Mouse (Mus musculus) liver, embryonic 16.5 days (tissue): Measurements from ENCODE around the gene Dennd2a. TPM values are rescaled to one million over a fixed set of nuclear protein-coding genes. Genes with fewer than 3 reads are reported as not detected.

Experiments used
- ATAC-seq: fragments of 200-750 bp; cut with Nextera tagmentation; 2 replicates; pipeline ENCODE4 v1.8.0; 2017; ENCODE audit warnings: low read depth, mild to moderate bottlenecking, moderate number of reproducible peaks, moderate library complexity
- H3K27ac ChIP-seq: fragments of 300-500 bp; sonication (generic); 2 replicates; pipeline ENCODE4 v1.5.1; 2014; ENCODE audit warnings: mild to moderate bottlenecking, low read length
- H3K27me3 ChIP-seq: fragments of 300-500 bp; sonication (generic); 2 replicates; pipeline ENCODE4 v1.6.1; 2014; ENCODE audit warnings: low read depth, low read length, mixed read lengths; ENCODE audit not compliant: control insufficient read depth, insufficient read depth
- H3K36me3 ChIP-seq: fragments of 300-500 bp; sonication (generic); 2 replicates; pipeline ENCODE4 v1.6.1; 2014; ENCODE audit warnings: mild to moderate bottlenecking; ENCODE audit not compliant: control insufficient read depth, insufficient read depth
- H3K4me1 ChIP-seq: fragments of 300-500 bp; sonication (generic); 2 replicates; pipeline ENCODE4 v1.6.1; 2014; ENCODE audit warnings: low read depth, low read length, mixed read lengths; ENCODE audit not compliant: control insufficient read depth
- H3K4me2 ChIP-seq: fragments of 300-500 bp; sonication (generic); 2 replicates; pipeline ENCODE4 v1.6.1; 2014; ENCODE audit warnings: low read depth, low read length, mixed read lengths
- H3K4me3 ChIP-seq: fragments of 300-500 bp; sonication (generic); 2 replicates; pipeline ENCODE4 v1.5.1; 2014; ENCODE audit warnings: low read depth, mild to moderate bottlenecking, low read length
- H3K9ac ChIP-seq: fragments of 300-500 bp; sonication (generic); 2 replicates; pipeline ENCODE4 v1.6.1; 2014; ENCODE audit warnings: low read depth, low read length
- H3K9me3 ChIP-seq: fragments of 300-500 bp; sonication (generic); replicated peaks from 2 replicates; pipeline ENCODE4 v1.6.1; 2016; ENCODE audit warnings: low read length; ENCODE audit not compliant: control insufficient read depth
- whole genome bisulfite sequencing: fragments of 180-500 bp; shearing (Covaris S2); extraction: QIAGEN DNeasy Blood & Tissue Kit; methylation state at CpG from one replicate; pipeline ENCODE4 v1.1.7; 2014; ENCODE audit not compliant: insufficient replicate concordance; 5-methylcytosine and 5-hydroxymethylcytosine counted together
- polyA plus RNA-seq: library from polyadenylated mRNA; unstranded; fragments of >200 nt; fragmentation: Nextera tagmentation; extraction: Ambion mirVana; gene quantifications from 2 replicates; pipeline ENCODE4 v1.2.1, GENCODE M21; 2015

Dennd2a gene
- polyA plus RNA-seq, 1 experiment from 2014 or later, result 1.1 TPM

DNA sequence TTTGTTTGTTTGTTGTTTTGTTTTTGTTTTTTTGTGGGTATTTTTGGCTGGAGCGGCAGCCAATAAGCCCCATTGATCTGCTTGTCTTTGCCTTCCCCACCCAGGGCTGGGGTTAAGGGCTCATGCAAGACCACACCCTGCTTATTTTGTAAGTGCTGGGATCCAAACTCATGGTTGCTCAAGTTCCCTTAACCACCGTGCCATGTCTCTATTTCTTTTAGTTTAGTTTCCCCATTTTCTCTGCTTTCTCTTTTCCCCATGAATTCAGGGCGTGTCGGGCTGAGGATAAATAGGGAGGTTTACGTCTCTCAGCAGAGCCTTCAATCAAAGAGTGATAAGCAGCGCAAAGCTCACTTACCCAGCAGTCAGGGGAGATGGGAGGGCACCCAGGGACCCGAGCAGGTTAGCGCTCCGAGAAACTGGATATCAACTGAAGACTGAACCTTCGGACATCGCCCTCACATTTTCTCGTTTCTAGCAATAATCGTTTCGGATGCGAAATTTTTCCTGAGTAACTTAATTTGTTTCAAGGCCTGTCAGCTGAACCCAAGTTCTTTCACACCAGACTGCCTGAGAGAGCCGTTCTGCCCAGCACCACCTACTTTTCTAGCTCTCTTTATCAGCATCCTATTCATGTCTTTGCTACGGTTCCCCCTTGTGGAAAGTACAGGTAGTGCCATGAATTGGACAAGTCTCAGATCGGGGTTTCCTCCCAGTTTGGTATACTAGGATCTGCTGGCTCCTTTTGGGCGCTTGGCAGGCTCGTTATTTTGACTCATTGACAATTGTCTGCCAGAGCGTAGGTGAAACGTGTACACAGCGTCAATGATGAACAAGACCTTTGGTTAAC is 4.7 kb upstream of the Dennd2a start:
- Histone ChIP-seq H3K9ac (no peak overlapping the region), H3K4me1 (peaks cover 5% of the 10 kb centered on the region; the same call in 1 of the 2 replicates), H3K4me2 (peak overlapping the region; percentile 49), H3K27ac (no peak overlapping the region), H3K36me3 (no peaks in the 10 kb centered on the region), H3K27me3 (peaks cover 14% of the 10 kb centered on the region), H3K4me3 (peak overlapping the region; percentile 15), H3K9me3 (no peaks in the 10 kb centered on the region)
- ATAC-seq, result peak; percentile 71
- WGBS, result 16% methylated on average over 23 of the region's 23 CpGs

DNA sequence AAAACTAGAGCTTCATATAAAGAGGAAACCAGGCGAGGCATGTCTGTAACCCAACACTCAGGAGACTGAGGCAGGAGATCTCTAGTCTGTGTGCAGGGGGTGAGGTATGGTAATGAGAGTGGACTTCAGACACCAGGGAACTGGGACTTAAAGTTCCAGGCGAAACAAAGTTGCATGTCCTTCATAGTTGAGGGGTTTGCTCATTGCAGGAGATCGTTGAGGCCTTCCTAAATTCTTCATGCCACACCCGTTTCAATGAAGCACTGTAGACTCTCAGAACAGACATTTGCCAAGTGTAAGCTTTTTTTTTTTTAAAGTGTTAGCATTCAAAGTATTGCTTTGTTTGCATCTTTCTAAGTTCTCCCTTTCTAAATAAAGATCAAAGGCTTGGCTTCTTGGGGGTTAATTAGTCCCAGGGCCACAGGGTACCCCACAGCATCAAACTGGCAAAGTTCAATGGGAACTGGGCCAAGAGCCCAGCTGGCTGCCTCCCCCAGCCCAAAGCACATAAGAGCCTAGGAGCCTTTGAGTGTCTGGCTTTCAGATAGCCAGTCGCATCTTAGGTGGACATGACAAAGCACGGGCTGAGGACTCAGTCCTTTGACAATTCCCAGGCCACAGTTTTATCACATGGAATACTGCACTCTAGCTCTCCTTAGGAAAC is 1.7 kb upstream of the Dennd2a start:
- Histone ChIP-seq H3K4me3 (no peak overlapping the region), H3K4me2 (no peak overlapping the region), H3K27me3 (peaks cover 39% of the 10 kb centered on the region), H3K9me3 (no peaks in the 10 kb centered on the region), H3K27ac (no peak overlapping the region), H3K36me3 (no peaks in the 10 kb centered on the region), H3K9ac (no peak overlapping the region), H3K4me1 (peaks cover 5% of the 10 kb centered on the region; the same call in 1 of the 2 replicates)
- ATAC-seq, result no peak
- 47% methylated on average over 6 of the region's 6 CpGs for WGBS

DNA sequence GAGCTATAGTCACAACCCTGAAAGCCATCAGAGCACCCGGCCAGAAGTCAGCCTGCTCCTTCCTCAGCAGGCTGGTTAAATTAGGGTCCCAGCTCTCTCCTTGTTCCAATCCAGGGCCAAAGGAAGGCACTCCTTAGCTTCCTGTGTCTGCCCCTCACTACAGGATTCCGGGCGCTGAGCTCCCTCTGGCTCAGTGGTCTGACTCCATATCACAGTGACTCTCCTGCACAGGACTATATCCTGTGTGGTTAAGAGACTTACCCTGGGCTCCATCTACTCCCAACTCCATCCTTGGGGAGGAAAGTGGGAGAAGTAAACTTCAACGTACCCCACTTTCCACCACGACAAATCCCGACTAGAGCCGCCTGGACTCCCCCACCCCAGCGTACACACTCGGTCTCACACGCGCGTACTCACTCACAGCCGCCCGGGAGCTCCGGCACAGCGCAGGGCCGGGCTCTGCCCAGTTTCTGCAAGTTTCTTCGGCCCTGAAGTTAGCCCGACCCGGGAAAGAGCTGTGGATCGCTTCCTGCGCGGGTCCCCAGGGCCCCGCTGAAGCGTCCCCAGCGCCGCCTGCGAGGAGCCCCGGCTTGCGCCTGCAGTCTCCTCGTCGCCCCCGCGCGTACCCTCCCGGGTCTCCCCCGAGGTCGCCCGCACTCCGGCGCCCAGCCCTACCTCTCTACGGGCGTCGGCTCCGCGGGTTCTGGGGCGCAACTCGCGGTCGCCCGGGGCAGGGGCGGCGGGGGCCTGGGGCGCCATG is 587 bp downstream of the Dennd2a start:
- Histone ChIP-seq H3K4me1 (peaks cover under 1% of the 10 kb centered on the region; the same call in 1 of the 2 replicates), H3K36me3 (no peaks in the 10 kb centered on the region), H3K27me3 (peaks cover 39% of the 10 kb centered on the region), H3K4me3 (peak overlapping the region; percentile 60), H3K27ac (peak overlapping the region; percentile 9; the same call in 1 of the 2 replicates), H3K9ac (peak overlapping the region; percentile 53), H3K9me3 (no peaks in the 10 kb centered on the region), H3K4me2 (peak overlapping the region; percentile 67)
- WGBS, result under 1% methylated on average over 54 of the region's 54 CpGs
- no peak; the same call in 1 of the 2 replicates for ATAC-seq

DNA sequence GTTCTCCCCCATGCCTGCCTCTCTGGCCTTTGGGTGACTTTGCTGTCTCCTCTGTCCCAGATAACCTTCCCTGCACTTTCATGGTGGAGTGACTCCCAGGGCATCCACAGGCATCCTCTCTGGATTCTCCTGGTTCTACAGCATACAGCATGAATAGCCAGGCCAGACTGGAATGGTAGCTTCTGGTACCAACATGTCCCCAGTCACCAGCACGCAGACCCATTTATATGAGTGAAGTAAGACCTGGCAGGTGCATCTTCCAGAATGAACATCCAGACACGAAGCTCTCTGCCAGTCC is 2.1 kb downstream of the Dennd2a start:
- H3K36me3 ChIP-seq, result no peaks in the 10 kb centered on the region
- H3K27me3 ChIP-seq, result peaks cover 39% of the 10 kb centered on the region
- H3K9me3 ChIP-seq, result no peaks in the 10 kb centered on the region
- H3K4me2 ChIP-seq, result no peak overlapping the region
- ATAC-seq, result no peak
- no peaks in the 10 kb centered on the region for H3K4me1 ChIP-seq
- H3K4me3 ChIP-seq, result no peak overlapping the region
- WGBS, result 50% methylated on average over 2 of the region's 2 CpGs
- no peak overlapping the region for H3K9ac ChIP-seq
- no peak overlapping the region for H3K27ac ChIP-seq

DNA sequence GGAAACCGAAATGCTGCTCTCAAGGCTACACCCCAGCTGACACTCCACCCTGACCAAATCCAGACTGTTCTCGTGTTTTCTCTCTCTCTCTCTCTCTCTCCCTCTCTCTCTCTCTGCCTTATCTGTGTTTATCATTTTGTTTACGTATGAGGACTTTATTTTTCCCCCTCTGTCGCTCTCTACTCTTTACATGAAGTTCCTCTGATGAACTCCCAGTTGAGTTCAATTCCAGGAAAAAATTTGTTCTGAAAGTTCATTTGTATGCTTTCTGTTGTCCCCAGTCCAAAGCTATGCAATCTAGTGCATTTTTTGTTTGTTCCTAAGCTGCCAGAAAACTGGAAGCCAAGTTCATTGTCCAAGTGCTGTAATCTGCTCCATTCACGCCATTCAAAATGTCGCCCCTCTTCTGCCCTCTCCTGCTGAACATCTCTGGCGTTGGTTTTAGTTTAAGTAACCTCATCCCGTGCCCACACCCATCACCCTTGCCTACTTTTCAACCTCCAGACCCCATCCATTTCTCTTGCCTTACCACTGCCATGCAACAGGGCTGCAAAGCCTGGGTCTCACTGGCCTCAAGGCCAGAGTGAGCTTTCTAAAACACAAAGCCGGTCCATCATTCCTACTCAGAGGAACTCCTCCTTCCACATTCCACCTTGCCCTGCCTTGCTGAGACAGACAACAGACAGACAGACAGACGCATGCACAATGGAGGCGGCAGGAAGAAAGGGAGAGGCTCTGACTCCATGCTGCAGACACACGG is 2.6 kb downstream of the Dennd2a start:
- Histone ChIP-seq H3K27ac (no peak overlapping the region), H3K27me3 (peaks cover 39% of the 10 kb centered on the region)
- 55% methylated on average over 12 of the region's 12 CpGs for WGBS

DNA sequence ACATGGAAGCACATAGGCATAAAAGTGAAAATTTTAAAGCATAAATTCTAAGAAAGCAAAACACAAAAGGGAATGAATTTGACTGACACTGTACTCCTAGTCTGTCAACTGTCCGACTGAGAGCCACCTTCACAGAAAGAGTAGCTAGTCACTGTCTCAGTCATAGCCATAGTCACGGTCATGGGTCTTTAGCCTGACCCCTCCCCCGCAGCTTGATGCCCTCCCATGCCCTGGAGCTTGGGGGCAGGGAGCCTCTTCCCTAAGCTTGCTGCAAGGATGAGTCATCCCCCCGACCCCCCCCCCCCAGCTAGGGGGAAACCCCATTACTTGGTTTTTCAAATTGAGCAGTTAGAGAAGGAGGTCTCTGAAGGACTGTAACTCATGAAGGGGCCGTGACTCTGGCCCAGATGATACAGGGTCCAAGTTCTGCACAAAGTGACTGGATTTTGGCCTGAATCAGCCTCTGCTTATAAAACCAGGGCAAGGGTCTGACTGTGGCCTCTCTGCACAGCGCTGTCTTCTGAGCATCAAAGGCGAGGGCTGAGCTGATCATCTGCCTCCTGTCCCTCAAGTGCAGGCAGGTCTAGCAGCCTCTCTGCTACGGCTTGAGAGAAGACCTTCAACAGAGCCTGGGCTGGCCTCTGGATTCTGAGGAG is 5.6 kb downstream of the Dennd2a start:
- 36% methylated on average over 8 of the region's 8 CpGs for WGBS
- H3K9ac ChIP-seq, result no peak overlapping the region
- H3K36me3 ChIP-seq, result no peaks in the 10 kb centered on the region
- H3K9me3 ChIP-seq, result no peaks in the 10 kb centered on the region
- H3K4me3 ChIP-seq, result no peak overlapping the region
- H3K4me1 ChIP-seq, result no peaks in the 10 kb centered on the region
- peaks cover 22% of the 10 kb centered on the region for H3K27me3 ChIP-seq
- ATAC-seq, result no peak
- H3K4me2 ChIP-seq, result no peak overlapping the region
- H3K27ac ChIP-seq, result no peak overlapping the region

More for the DNA sequence above, 2.6 kb downstream of the Dennd2a start:
- H3K36me3 ChIP-seq, result no peaks in the 10 kb centered on the region
- no peaks in the 10 kb centered on the region for H3K4me1 ChIP-seq
- no peak overlapping the region for H3K4me3 ChIP-seq
- no peak for ATAC-seq
- no peak overlapping the region for H3K9ac ChIP-seq
- H3K4me2 ChIP-seq, result no peak overlapping the region
- no peaks in the 10 kb centered on the region for H3K9me3 ChIP-seq

DNA sequence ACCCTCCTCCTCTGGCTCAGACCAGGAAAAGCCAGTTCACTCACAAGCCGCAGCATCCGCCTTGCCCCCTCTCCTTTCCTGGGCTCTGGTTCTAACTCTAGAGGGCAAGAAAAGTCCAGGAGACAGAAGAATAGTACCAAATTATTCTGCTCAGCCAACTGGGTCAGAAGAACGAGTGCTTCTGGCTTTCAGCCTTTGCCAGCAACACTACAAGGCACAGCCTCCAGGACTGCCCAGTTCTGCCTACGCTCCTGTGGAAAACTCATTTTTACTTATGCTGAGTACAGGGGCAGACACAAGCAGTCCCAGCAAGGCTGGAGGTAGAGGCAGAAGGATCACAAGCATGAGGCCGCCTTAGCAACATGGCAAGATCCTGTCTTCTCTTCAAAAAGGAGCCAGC is 9.6 kb downstream of the Dennd2a start:
- no peaks in the 10 kb centered on the region for H3K9me3 ChIP-seq
- H3K4me1 ChIP-seq, result peaks cover 3% of the 10 kb centered on the region
- H3K36me3 ChIP-seq, result no peaks in the 10 kb centered on the region
- H3K27ac ChIP-seq, result no peak overlapping the region
- H3K9ac ChIP-seq, result no peak overlapping the region
- WGBS, result 63% methylated on average over 5 of the region's 5 CpGs
- no peak overlapping the region for H3K4me3 ChIP-seq
- H3K4me2 ChIP-seq, result no peak overlapping the region
- ATAC-seq, result no peak
- H3K27me3 ChIP-seq, result no peaks in the 10 kb centered on the region

DNA sequence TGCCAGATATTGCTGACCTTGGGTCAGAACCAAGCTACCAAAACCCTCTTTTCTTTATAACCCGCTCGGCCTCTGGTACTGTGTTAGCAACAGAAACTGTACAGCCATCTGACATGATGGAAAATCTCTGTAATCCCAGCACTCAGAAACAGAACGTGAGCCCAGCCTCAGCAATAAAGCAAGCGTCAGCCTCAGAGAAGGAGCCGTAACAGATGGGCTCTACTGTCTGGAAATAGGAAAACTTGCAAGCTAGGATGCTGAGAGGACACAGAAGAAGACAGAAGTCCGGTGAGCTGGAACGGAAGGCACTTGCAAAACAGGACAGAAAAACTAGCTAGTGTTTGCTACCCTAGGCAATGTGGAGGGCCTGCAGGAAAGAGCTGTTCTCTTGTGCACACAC is 12.2 kb downstream of the Dennd2a start:
- H3K4me1 ChIP-seq, result peaks cover 3% of the 10 kb centered on the region
- H3K27ac ChIP-seq, result no peak overlapping the region
- 77% methylated on average over 7 of the region's 7 CpGs for WGBS
- no peak overlapping the region for H3K9ac ChIP-seq
- H3K27me3 ChIP-seq, result no peaks in the 10 kb centered on the region
- no peak overlapping the region for H3K4me2 ChIP-seq
- no peaks in the 10 kb centered on the region for H3K9me3 ChIP-seq
- H3K36me3 ChIP-seq, result no peaks in the 10 kb centered on the region
- no peak overlapping the region for H3K4me3 ChIP-seq
- no peak for ATAC-seq
